In genomic region chr5:33937230-33937629, GRCm38 (mm10) we compare ENCODE assay signal across 10 mouse cellular contexts. TPM values are rescaled to one million over a fixed set of nuclear protein-coding genes. Genes with fewer than 3 reads are reported as not detected.
A peak's percentile ranks its signal among the peaks of the same experiment; 100 is the strongest.
DNase-seq lines count a peak whose midpoint lies in the region; ATAC-seq and TF ChIP-seq lines count a peak whose summit lies in the region.
"Had no signal": no experiment of that assay in that cellular context is flagged by ENCODE, and none has a peak within 500 bp of the region (broad histone marks: within the 10 kb centered on the region; RNA-seq: fewer than 3 reads in every experiment).

No protein-coding gene starts in this region.

- H3K27ac ChIP-seq in heart, embryonic 11.5 days (ENCODE audit: low read depth, low read length): no peak overlapping the region
- H3K27ac ChIP-seq in ES-E14 (ENCODE audit: insufficient read depth, low read depth, low read length, poor library complexity, severe bottlenecking) (no peak overlapping the region), macrophage (peak overlapping the region; percentile 86)
- H3K27ac ChIP-seq in hindbrain, embryonic 13.5 days: no peak overlapping the region

- ATAC-seq in heart, embryonic 11.5 days (replicated peaks; ENCODE audit: insufficient number of reproducible peaks, low FRiP score, low TSS enrichment): no peak
- ATAC-seq in hindbrain, embryonic 13.5 days (ENCODE audit: low FRiP score): no peak

- DNase-seq in heart, postnatal 14 days: no peak
- DNase-seq in ES-E14 (ENCODE audit: low read depth, low spot score) (no peak), adipocyte (ENCODE audit: low spot score) (no peak)
- DNase-seq in cerebellum, adult 8-10 months: no peak
- no peak for DNase-seq in thymus, adult 18-20 months
- DNase-seq: right cerebral cortex, postnatal 4 days had no signal

- H3K4me3 ChIP-seq in heart, embryonic 11.5 days (ENCODE audit: low read depth, low read length): peak overlapping the region; percentile 88; the same call in 1 of the 2 replicates
- peak overlapping the region in 1 of 2 experiments; percentile 86; a peak in 2 of 4 replicates for H3K4me3 ChIP-seq in ES-E14 (ENCODE audit: insufficient read depth in 1 of 2, low read depth in 1 of 2, low read length in 2 of 2, poor library complexity in 1 of 2, severe bottlenecking in 1 of 2)
- peak overlapping the region; percentile 87 for H3K4me3 ChIP-seq in hindbrain, embryonic 13.5 days
- peak overlapping the region; percentile 68 for H3K4me3 ChIP-seq in macrophage (ENCODE audit: inconsistent target)

- intact Hi-C loops in heart, postnatal 14 days (cut with DNase I): loop anchor here (5.0 to 10.0 kb wide), 2 partner anchors 115 to 282 kb away; partner anchors contain the start of genes Nsd2, Slbp, Tacc3 and Tmem129

- peaks cover 47% of the 10 kb centered on the region for H3K79me2 ChIP-seq in macrophage (ENCODE audit: inconsistent target)

- no peak overlapping the region for H3K9ac ChIP-seq in heart, embryonic 11.5 days (ENCODE audit: low read depth, low read length)
- peak overlapping the region; percentile 31; the same call in 1 of the 2 replicates for H3K9ac ChIP-seq in ES-E14 (ENCODE audit: insufficient read depth, low read depth, low read length, poor library complexity, severe bottlenecking)
- H3K9ac ChIP-seq in hindbrain, embryonic 13.5 days: peak overlapping the region; percentile 67; the same call in 1 of the 2 replicates

- H3K36me3 ChIP-seq in heart, embryonic 11.5 days (ENCODE audit: control insufficient read depth, insufficient read depth, low read length): peaks cover 4% of the 10 kb centered on the region
- H3K36me3 ChIP-seq in ES-E14 (ENCODE audit: control insufficient read depth, insufficient read depth, low read length, poor library complexity, severe bottlenecking): peaks cover 3% of the 10 kb centered on the region; the same call in 1 of the 2 replicates
- H3K36me3 ChIP-seq in hindbrain, embryonic 13.5 days: peaks cover 10% of the 10 kb centered on the region
- H3K36me3 ChIP-seq in macrophage (ENCODE audit: inconsistent target): peaks cover 8% of the 10 kb centered on the region; the same call in 1 of the 2 replicates

- peaks cover 3% of the 10 kb centered on the region; the same call in 1 of the 2 replicates for H3K9me3 ChIP-seq in heart, embryonic 11.5 days (replicated peaks; ENCODE audit: control insufficient read depth, low read length)
- H3K9me3 ChIP-seq in ES-E14 (ENCODE audit: control insufficient read depth, insufficient read depth, low read depth, low read length): no peaks in the 10 kb centered on the region
- peaks cover 7% of the 10 kb centered on the region; the same call in 1 of the 2 replicates for H3K9me3 ChIP-seq in hindbrain, embryonic 13.5 days

- H3K4me2 ChIP-seq in heart, embryonic 11.5 days: peak overlapping the region; percentile 79
- peak overlapping the region; percentile 64 for H3K4me2 ChIP-seq in hindbrain, embryonic 13.5 days

- H3K4me1 ChIP-seq in heart, embryonic 11.5 days (ENCODE audit: control insufficient read depth, insufficient read depth, low read length): peaks cover 8% of the 10 kb centered on the region
- H3K4me1 ChIP-seq in ES-E14 (ENCODE audit: control insufficient read depth in 2 of 2, insufficient read depth in 2 of 2, low read length in 2 of 2, poor library complexity in 1 of 2): peaks cover 0 to 7% of the 10 kb centered on the region in 2 experiments; a peak in 3 of 4 replicates
- H3K4me1 ChIP-seq in hindbrain, embryonic 13.5 days (replicated peaks): peaks cover 28% of the 10 kb centered on the region

- WGBS in heart, embryonic 11.5 days (ENCODE audit: insufficient replicate concordance): 93% methylated on average over 2 of the region's 2 CpGs
- WGBS in hindbrain, embryonic 13.5 days: 97% methylated on average over 2 of the region's 2 CpGs
- 100% methylated on average over 2 of the region's 2 CpGs for WGBS in macrophage (ENCODE audit: missing documents)

- in situ Hi-C loops in ES-E14 (cut with MboI; ENCODE audit: low sequenced_read_pairs in 2 of 2, unreplicated experiment in 2 of 2): no loop called here

- H3K27me3 ChIP-seq in heart, embryonic 11.5 days (ENCODE audit: control insufficient read depth, insufficient read depth, low read length): no peaks in the 10 kb centered on the region
- H3K27me3 ChIP-seq in hindbrain, embryonic 13.5 days: no peaks in the 10 kb centered on the region

TF ChIP-seq in ES-E14, 5 proteins besides CTCF, POLR2A, EP300 and RAD21:
- no peak for TF ChIP-seq HCFC1 (IDR thresholded peaks at IDR 0.05; ENCODE audit: borderline replicate concordance, insufficient read depth, low read length)
- no peak for TF ChIP-seq MAFK (IDR thresholded peaks at IDR 0.05; ENCODE audit: insufficient read depth, low read depth, low read length)
- no peak for TF ChIP-seq ZC3H11A (IDR thresholded peaks at IDR 0.05; ENCODE audit: borderline replicate concordance, low read depth, low read length)
- TF ChIP-seq CHD2 (IDR thresholded peaks at IDR 0.05; ENCODE audit: low read depth, low read length): no peak

RNA-seq across cellular contexts. Expression of gene Nelfa, which starts 1.0 kb away (rescaled TPM):
- polyA plus RNA-seq in heart, embryonic 11.5 days (2014; fragmentation: Nextera tagmentation; extraction: Ambion mirVana): 33.9 and 36.0 TPM in 2 replicates
- 10 to 100 TPM; 11.6 to 12.8 TPM for total RNA-seq in heart, postnatal 14 days (2021)
- total RNA-seq in ES-E14 (2012; rRNA removed): 42.0 and 43.0 TPM in 2 replicates
- 41.8 and 44.3 TPM in 2 replicates for polyA plus RNA-seq in hindbrain, embryonic 13.5 days (2015; fragmentation: Nextera tagmentation; extraction: Ambion mirVana)
- 10 to 100 TPM in 19 of 26 experiments, 1 to 10 TPM in 7; 2.9 to 61.0 (median 28.2) TPM for total RNA-seq in macrophage (2018; cell fraction: chromatin; rRNA removed)
- 10 to 100 TPM in 24 of 26 experiments, 1 to 10 TPM in 2; 4.4 to 24.9 (median 22.1) TPM for total RNA-seq in macrophage (2018; cell fraction: cytosol; rRNA removed)
- total RNA-seq in macrophage (2018; cell fraction: nucleus; rRNA removed): 10 to 100 TPM in 21 of 26 experiments, 1 to 10 TPM in 5; 5.3 to 56.0 (median 16.9) TPM
- 17.8 to 22.3 TPM (median 20.5 TPM) in 3 replicates for polyA plus RNA-seq in macrophage (2018)

RNA-seq across cellular contexts. Expression of gene Gm1673, which starts 46.0 kb away (rescaled TPM):
- 67.7 and 87.1 TPM in 2 replicates for polyA plus RNA-seq in heart, embryonic 11.5 days (2014; fragmentation: Nextera tagmentation; extraction: Ambion mirVana)
- 1 to 10 TPM; 3.7 to 5.2 TPM for total RNA-seq in heart, postnatal 14 days (2021)
- 13.5 and 14.5 TPM in 2 replicates for total RNA-seq in ES-E14 (2012; rRNA removed)
- 589 and 607 TPM in 2 replicates for polyA plus RNA-seq in hindbrain, embryonic 13.5 days (2015; fragmentation: Nextera tagmentation; extraction: Ambion mirVana)
- total RNA-seq in macrophage (2018; cell fraction: chromatin; rRNA removed): 1 to 10 TPM in 12 of 26 experiments, not detected in 14; 1.4 to 9.8 (median 4.2) TPM
- total RNA-seq in macrophage (2018; cell fraction: cytosol; rRNA removed): 10 to 100 TPM in 19 of 26 experiments, 1 to 10 TPM in 7; 4.6 to 91.0 (median 29.5) TPM
- 10 to 100 TPM in 9 of 26 experiments, 1 to 10 TPM in 14, not detected in 3; 3.4 to 27.4 (median 7.0) TPM for total RNA-seq in macrophage (2018; cell fraction: nucleus; rRNA removed)
- 8.0 to 61.4 TPM (median 19.0 TPM) in 3 replicates for polyA plus RNA-seq in macrophage (2018)
- polyA plus RNA-seq: CD4-positive, CD25-positive, alpha-beta regulatory T cell, adult 4 months had no signal

RNA-seq across cellular contexts. Expression of gene Nat8l, which starts 58.6 kb away (rescaled TPM):
- 0.17 and 0.35 TPM in 2 replicates for polyA plus RNA-seq in heart, embryonic 11.5 days (2014; fragmentation: Nextera tagmentation; extraction: Ambion mirVana)
- 1 to 10 TPM in 1 of 2 experiments, under 1 TPM in 1; 0.71 to 1.2 TPM for total RNA-seq in heart, postnatal 14 days (2021)
- 3.3 and 6.1 TPM in 2 replicates for total RNA-seq in ES-E14 (2012; rRNA removed)
- 3.9 and 4.2 TPM in 2 replicates for polyA plus RNA-seq in hindbrain, embryonic 13.5 days (2015; fragmentation: Nextera tagmentation; extraction: Ambion mirVana)
- total RNA-seq in macrophage (2018; cell fraction: chromatin; rRNA removed): 1 to 10 TPM in 11 of 26 experiments, under 1 TPM in 13, not detected in 2; 0.08 to 7.4 (median 0.84) TPM
- total RNA-seq in macrophage (2018; cell fraction: cytosol; rRNA removed): 10 to 100 TPM in 7 of 26 experiments, 1 to 10 TPM in 14, under 1 TPM in 5; 0.53 to 13.1 (median 3.1) TPM
- 10 to 100 TPM in 2 of 26 experiments, 1 to 10 TPM in 20, under 1 TPM in 4; 0.42 to 17.1 (median 2.2) TPM for total RNA-seq in macrophage (2018; cell fraction: nucleus; rRNA removed)
- 1.8 to 9.4 TPM (median 5.4 TPM) in 3 replicates for polyA plus RNA-seq in macrophage (2018)
- polyA plus RNA-seq: CD4-positive, CD25-positive, alpha-beta regulatory T cell, adult 4 months had no signal
